ENCODE assay signal across 9 mouse cellular contexts in the genomic region with DNA sequence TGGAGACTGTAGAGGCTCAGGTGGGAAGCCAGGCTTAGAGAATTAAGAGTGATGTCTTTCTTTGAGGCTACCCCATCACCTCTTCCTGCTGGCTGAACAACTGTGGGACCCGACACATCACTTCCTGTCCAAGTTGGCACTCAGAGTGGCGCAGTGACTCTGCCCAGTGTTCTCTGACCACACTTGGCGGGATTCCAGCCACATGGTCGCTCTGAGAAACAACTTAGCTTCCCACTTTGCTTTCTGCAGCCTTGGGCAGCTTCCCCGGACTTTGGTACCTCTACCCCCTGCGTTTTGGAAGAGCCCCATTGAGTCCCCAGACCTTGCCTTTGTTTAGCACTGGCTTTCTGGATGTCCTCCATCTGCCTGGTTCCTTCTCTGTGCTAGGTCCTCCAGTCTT. TPM values are rescaled to one million over a fixed set of nuclear protein-coding genes. Genes with fewer than 3 reads are reported as not detected.
DNase-seq lines count a peak whose midpoint lies in the region; ATAC-seq and TF ChIP-seq lines count a peak whose summit lies in the region.
"Had no signal": no experiment of that assay in that cellular context is flagged by ENCODE, and none has a peak within 500 bp of the region (broad histone marks: within the 10 kb centered on the region; RNA-seq: fewer than 3 reads in every experiment).

No protein-coding gene starts in this region.

- no peaks in the 10 kb centered on the region for H3K36me3 ChIP-seq in midbrain, embryonic 14.5 days (ENCODE audit: control insufficient read depth, insufficient read depth, low read length)
- H3K36me3 ChIP-seq in midbrain, embryonic 10.5 days, result peaks cover 12% of the 10 kb centered on the region
- H3K36me3 ChIP-seq in liver, embryonic 12.5 days, result no peaks in the 10 kb centered on the region
- H3K36me3 ChIP-seq in intestine, postnatal 0 days (ENCODE audit: control insufficient read depth, insufficient read depth), result no peaks in the 10 kb centered on the region
- H3K36me3 ChIP-seq: midbrain, embryonic 12.5 days had no signal

- intact Hi-C loops in left cerebral cortex, postnatal 36 days (cut with DNase I), result no loop called here

- no peaks in the 10 kb centered on the region for H3K27me3 ChIP-seq in midbrain, embryonic 14.5 days (ENCODE audit: control insufficient read depth, insufficient read depth, low read length)
- peaks cover 5% of the 10 kb centered on the region; the same call in 1 of the 2 replicates for H3K27me3 ChIP-seq in midbrain, embryonic 10.5 days (ENCODE audit: low read depth, poor library complexity, severe bottlenecking)
- peaks cover 13% of the 10 kb centered on the region; the same call in 1 of the 2 replicates for H3K27me3 ChIP-seq in liver, embryonic 12.5 days (replicated peaks)
- no peaks in the 10 kb centered on the region for H3K27me3 ChIP-seq in intestine, postnatal 0 days (replicated peaks; ENCODE audit: control insufficient read depth, insufficient read depth, low read length)

- no peak for TF ChIP-seq CTCF in intestine, postnatal 0 days (IDR thresholded peaks at IDR 0.05; ENCODE audit: low read depth)

- no peaks in the 10 kb centered on the region for H3K4me1 ChIP-seq in midbrain, embryonic 14.5 days (ENCODE audit: control insufficient read depth, insufficient read depth, low read length)
- peaks cover 33% of the 10 kb centered on the region for H3K4me1 ChIP-seq in midbrain, embryonic 10.5 days
- H3K4me1 ChIP-seq in liver, embryonic 12.5 days, result 0 out of 2 replicates have a peak, but pooled peaks cover 3% of the 10 kb centered on the region
- peaks cover 4% of the 10 kb centered on the region; the same call in 1 of the 2 replicates for H3K4me1 ChIP-seq in intestine, postnatal 0 days (replicated peaks; ENCODE audit: control insufficient read depth, insufficient read depth, low read length)
- H3K4me1 ChIP-seq: midbrain, embryonic 12.5 days had no signal

- no peaks in the 10 kb centered on the region for H3K9me3 ChIP-seq in midbrain, embryonic 14.5 days (ENCODE audit: control insufficient read depth, low read length)
- H3K9me3 ChIP-seq in midbrain, embryonic 10.5 days (replicated peaks), result peaks cover 8% of the 10 kb centered on the region; the same call in 1 of the 2 replicates
- no peaks in the 10 kb centered on the region for H3K9me3 ChIP-seq in liver, embryonic 12.5 days (replicated peaks)
- no peaks in the 10 kb centered on the region for H3K9me3 ChIP-seq in intestine, postnatal 0 days (ENCODE audit: control insufficient read depth)
- H3K9me3 ChIP-seq: midbrain, embryonic 12.5 days had no signal

- H3K9ac ChIP-seq in midbrain, embryonic 14.5 days (replicated peaks; ENCODE audit: low read length), result no peak overlapping the region
- no peak overlapping the region for H3K9ac ChIP-seq in liver, embryonic 12.5 days
- H3K9ac ChIP-seq in intestine, postnatal 0 days (ENCODE audit: low read depth, low read length), result no peak overlapping the region
- H3K9ac ChIP-seq: midbrain, embryonic 12.5 days had no signal

- no peak overlapping the region for H3K27ac ChIP-seq in midbrain, embryonic 14.5 days (replicated peaks; ENCODE audit: low read depth, low read length)
- no peak overlapping the region for H3K27ac ChIP-seq in midbrain, embryonic 10.5 days (replicated peaks)
- no peak overlapping the region for H3K27ac ChIP-seq in liver, embryonic 12.5 days
- H3K27ac ChIP-seq in intestine, postnatal 0 days (ENCODE audit: low read depth, low read length), result no peak overlapping the region
- H3K27ac ChIP-seq: midbrain, embryonic 12.5 days had no signal

- H3K4me3 ChIP-seq in midbrain, embryonic 14.5 days (replicated peaks; ENCODE audit: low read depth, low read length), result no peak overlapping the region
- H3K4me3 ChIP-seq in midbrain, embryonic 10.5 days, result no peak overlapping the region
- H3K4me3 ChIP-seq in liver, embryonic 12.5 days, result no peak overlapping the region
- no peak overlapping the region for H3K4me3 ChIP-seq in intestine, postnatal 0 days (ENCODE audit: low read depth, low read length)
- H3K4me3 ChIP-seq: midbrain, embryonic 12.5 days had no signal

- DNase-seq in midbrain, embryonic 14.5 days, result peak; percentile 27
- DNase-seq in midbrain, embryonic 10.5 days (ENCODE audit: low spot score), result no peak
- peak; percentile 32 for DNase-seq in cerebellum, adult 9-11 months
- peak; percentile 80 for DNase-seq in heart, postnatal 4 days
- peak; percentile 43 to 49 for DNase-seq in left cerebral cortex, postnatal 36 days (ENCODE audit: low spot score in 2 of 2)

- 92% methylated on average over 6 of the region's 6 CpGs for WGBS in midbrain, embryonic 14.5 days
- 88% methylated on average over 6 of the region's 6 CpGs for WGBS in midbrain, embryonic 10.5 days
- WGBS in liver, embryonic 12.5 days (ENCODE audit: insufficient replicate concordance), result 63% methylated on average over 6 of the region's 6 CpGs
- WGBS in intestine, postnatal 0 days, result 65% methylated on average over 6 of the region's 6 CpGs

- no peak for ATAC-seq in midbrain, embryonic 14.5 days (ENCODE audit: low FRiP score, low TSS enrichment)
- no peak for ATAC-seq in granulocyte monocyte progenitor cell, adult 5-6 weeks (replicated peaks; ENCODE audit: poor library complexity, severe bottlenecking)
- ATAC-seq in liver, embryonic 12.5 days, result no peak
- no peak for ATAC-seq in intestine, postnatal 0 days

- H3K4me2 ChIP-seq in midbrain, embryonic 14.5 days (ENCODE audit: low read length), result no peak overlapping the region
- no peak overlapping the region for H3K4me2 ChIP-seq in liver, embryonic 12.5 days
- no peak overlapping the region for H3K4me2 ChIP-seq in intestine, postnatal 0 days (replicated peaks; ENCODE audit: low read depth)
- H3K4me2 ChIP-seq: midbrain, embryonic 12.5 days had no signal

RNA-seq across cellular contexts. Expression of a gene that starts 31.8 kb away (rescaled TPM):
- polyA plus RNA-seq in midbrain, embryonic 14.5 days (2014; fragmentation: Nextera tagmentation; extraction: Ambion mirVana), result 4.6 and 4.7 TPM in 2 replicates
- 19.0 and 23.1 TPM in 2 replicates for polyA plus RNA-seq in midbrain, embryonic 10.5 days (2016; fragmentation: Nextera tagmentation; extraction: Ambion mirVana)
- total RNA-seq in heart, postnatal 4 days (2021), result 10 to 100 TPM; 50.3 to 50.6 TPM
- 10 to 100 TPM; 17.5 to 17.9 TPM for total RNA-seq in left cerebral cortex, postnatal 36 days (2021)
- total RNA-seq in granulocyte monocyte progenitor cell, adult 5-6 weeks (2014; fragmentation: Nextera tagmentation), result not detected in 2 replicates
- total RNA-seq in granulocyte monocyte progenitor cell, adult 5-6 weeks (2017), result not detected in 2 replicates
- 7.8 and 8.0 TPM in 2 replicates for polyA plus RNA-seq in liver, embryonic 12.5 days (2016; fragmentation: Nextera tagmentation; extraction: Ambion mirVana)
- 6.0 and 6.9 TPM in 2 replicates for polyA plus RNA-seq in intestine, postnatal 0 days (2015; fragmentation: Nextera tagmentation; extraction: Ambion mirVana)
